Mouse (Mus musculus) C2C12 (cell line): Measurements from ENCODE around the gene Kif14.

Experiments used
- CEBPB ChIP-seq: IDR thresholded peaks from one replicate; pipeline ENCODE4 v1.6.1; 2011; ENCODE audit warnings: low read depth, mild to moderate bottlenecking, control low read depth, moderate library complexity
- CTCF ChIP-seq: IDR thresholded peaks from one replicate; pipeline ENCODE4 v1.5.1; 2011; ENCODE audit not compliant: control insufficient read depth, insufficient read depth, insufficient read length
- FOSL1 ChIP-seq: IDR thresholded peaks from one replicate; pipeline ENCODE4 v1.8.0; 2011; ENCODE audit warnings: mild to moderate bottlenecking, low read length; ENCODE audit not compliant: poor library complexity, insufficient read depth, severe bottlenecking
- MAX ChIP-seq: IDR thresholded peaks from one replicate; pipeline ENCODE4 v1.6.1; 2011; ENCODE audit warnings: mild to moderate bottlenecking, control low read depth
- MYOD1 ChIP-seq: IDR thresholded peaks from one replicate; pipeline ENCODE4 v1.6.1; 2011; ENCODE audit warnings: low read depth; ENCODE audit not compliant: control insufficient read depth, insufficient read length
- MYOG ChIP-seq: IDR thresholded peaks from one replicate; pipeline ENCODE4 v1.6.1; 2011; ENCODE audit not compliant: control insufficient read depth, insufficient read length; ENCODE audit errors: extremely low read depth
- USF1 ChIP-seq: IDR thresholded peaks from one replicate; pipeline ENCODE4 v1.6.1; 2011; ENCODE audit warnings: low read depth, mild to moderate bottlenecking, control low read depth, moderate library complexity

DNA sequence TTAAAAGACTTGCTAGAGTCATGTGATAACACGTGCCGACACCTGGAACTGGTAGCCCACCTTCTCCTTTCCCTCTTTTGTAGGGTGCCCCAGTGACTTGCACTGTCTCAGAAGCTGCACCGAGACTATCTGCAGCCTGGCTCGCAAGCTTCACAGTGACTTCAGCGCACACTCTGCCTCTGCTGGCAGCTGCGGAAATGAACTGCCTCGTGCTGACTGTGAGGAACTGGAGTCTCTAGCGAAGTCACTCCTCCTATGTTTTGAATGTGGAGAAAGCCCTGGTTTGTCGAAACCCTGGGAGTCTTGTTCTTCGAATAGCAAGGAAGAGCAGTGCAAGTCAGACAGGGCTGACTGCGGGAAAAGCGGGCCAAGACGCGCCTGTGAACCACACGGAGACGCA lies 61.0 kb downstream of the Kif14 start:
- TF ChIP-seq MAX, result no peak
- no peak for TF ChIP-seq CTCF
- TF ChIP-seq USF1, result no peak
- no peak for TF ChIP-seq CEBPB
- TF ChIP-seq FOSL1, result no peak
- no peak for TF ChIP-seq MYOG
- TF ChIP-seq MYOD1, result no peak
